Mouse (Mus musculus): Measurements from ENCODE around the gene Gnat3.
A peak's percentile ranks its signal among the peaks of the same experiment; 100 is the strongest.

Gene Gnat3

GRCm38 (mm10) chr5:18007067-18007466 is 44.7 kb downstream of the Gnat3 start:
- DNase-seq, result peak; percentile 25 to 43

- no peak for DNase-seq
Measured at GRCm38 (mm10) chr5:18010301-18010700, 48.0 kb downstream of the Gnat3 start.

- DNase-seq, result no peak
Measured at GRCm38 (mm10) chr5:18013196-18013595, 50.8 kb downstream of the Gnat3 start.

GRCm38 (mm10) chr5:18014209-18014829 is 52.0 kb downstream of the Gnat3 start:
- no peak for DNase-seq

GRCm38 (mm10) chr5:18023347-18023746 is 61.0 kb downstream of the Gnat3 start:
- DNase-seq, result peak in 1 of 2 experiments; percentile 47

GRCm38 (mm10) chr5:18027531-18027930 is 65.2 kb downstream of the Gnat3 start:
- DNase-seq, result no peak

GRCm38 (mm10) chr5:18035848-18036638 is 73.7 kb downstream of the Gnat3 start:
- peak; percentile 9 to 13 for DNase-seq

GRCm38 (mm10) chr5:18043022-18043421 is 80.7 kb downstream of the Gnat3 start:
- DNase-seq, result peak; percentile 65 to 91

GRCm38 (mm10) chr5:18048841-18049240 is 86.5 kb downstream of the Gnat3 start:
- no peak for DNase-seq

- DNase-seq, result no peak
Measured at GRCm38 (mm10) chr5:18055323-18055722, 93.0 kb downstream of the Gnat3 start.

Data from kidney, postnatal 36 days (tissue).